Mouse (Mus musculus) brain, embryonic 14.5 days (tissue): ENCODE measurements at regions not wholly inside any gene's neighbourhood (a gene's known extent, or its start where the extent isn't known, plus 50 kb on each side); places are given as distances from the start of the nearest gene placed in this dataset.

Source experiments
- CTCF ChIP-seq: fragments of 200-500 bp; IDR thresholded peaks from 2 replicates; pipeline ENCODE4 v1.5.1; 2012; ENCODE audit warnings: inconsistent platforms, mild to moderate bottlenecking, moderate library complexity, borderline replicate concordance; ENCODE audit not compliant: insufficient read depth, insufficient read length; ENCODE audit errors: extremely low read depth
- POLR2A ChIP-seq: fragments of 200-500 bp; IDR thresholded peaks from 2 replicates; pipeline ENCODE4 v1.6.1; 2012; ENCODE audit warnings: mild to moderate bottlenecking, inconsistent platforms, borderline replicate concordance; ENCODE audit not compliant: poor library complexity, insufficient read depth, insufficient read length, severe bottlenecking; ENCODE audit errors: extremely low read depth

- no peak for TF ChIP-seq CTCF
- no peak for TF ChIP-seq POLR2A
Measured at GRCm38 (mm10) chr7:111354066-111354465, 271.2 kb upstream of the Eif4g2 start.
